Mouse (Mus musculus) spleen, postnatal 0 days (tissue): ENCODE measurements around the gene Tepsin. TPM values are rescaled to one million over a fixed set of nuclear protein-coding genes. Genes with fewer than 3 reads are reported as not detected.

ENCODE experiments used
- polyA plus RNA-seq: library from polyadenylated mRNA; unstranded; fragments of >200 nt; fragmentation: Nextera tagmentation; extraction: Ambion mirVana; gene quantifications from 2 replicates; pipeline ENCODE4 v1.2.1, GENCODE M21; 2015

Tepsin gene
- polyA plus RNA-seq = 5.5 and 7.6 TPM in 2 replicates

DNA sequence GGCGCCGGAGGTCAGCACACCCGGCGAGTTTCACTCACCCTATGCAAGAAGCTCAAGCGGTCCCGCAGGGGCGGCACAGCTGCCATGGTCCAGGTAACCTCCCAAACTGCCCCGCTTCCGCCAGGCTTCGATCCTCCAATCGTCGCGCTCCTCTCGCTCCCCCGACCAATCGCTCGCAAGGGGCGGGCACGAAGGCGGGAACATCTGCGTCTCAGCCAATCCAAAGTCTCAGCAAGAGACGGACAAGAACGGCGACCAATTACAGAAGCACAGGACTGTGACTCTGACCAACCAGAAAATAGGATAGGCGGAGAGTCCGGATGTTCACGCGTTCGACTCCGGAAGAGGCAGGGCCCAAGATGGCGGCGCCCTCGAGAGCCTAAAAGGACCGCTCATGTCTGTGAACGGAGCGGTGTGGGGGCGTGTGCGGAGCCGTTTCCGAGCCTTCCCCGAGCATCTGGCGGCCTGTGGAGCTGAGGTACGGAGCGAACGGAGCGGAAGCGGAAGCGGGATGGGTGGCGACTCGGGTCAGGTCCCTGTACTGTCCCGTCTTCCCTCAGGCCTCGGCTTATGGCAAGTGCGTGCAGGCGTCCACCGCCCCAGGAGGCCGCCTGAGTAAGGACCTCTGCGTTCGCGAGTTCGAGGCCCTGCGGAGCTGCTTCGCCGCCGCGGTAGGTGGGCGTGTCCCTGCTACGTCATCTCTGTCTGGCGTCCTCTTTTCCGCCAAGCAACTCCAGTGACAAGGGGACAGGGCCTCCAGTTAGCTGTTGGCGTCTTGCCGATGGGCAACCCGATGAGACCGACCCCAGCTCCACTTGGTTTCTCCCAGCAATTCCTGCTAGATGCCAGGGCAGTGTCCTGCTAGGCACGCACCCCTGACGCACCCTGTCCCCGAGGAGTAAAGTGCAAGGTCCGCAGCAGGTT is at the start of gene Tepsin, which contains the start of gene Ndufaf8:
TSS of gene Tepsin (minus strand) at position 144 of the 924 bp plus-strand sequence.
TSS of gene Ndufaf8 (plus strand) at position 341 of the 924 bp plus-strand sequence.

DNA sequence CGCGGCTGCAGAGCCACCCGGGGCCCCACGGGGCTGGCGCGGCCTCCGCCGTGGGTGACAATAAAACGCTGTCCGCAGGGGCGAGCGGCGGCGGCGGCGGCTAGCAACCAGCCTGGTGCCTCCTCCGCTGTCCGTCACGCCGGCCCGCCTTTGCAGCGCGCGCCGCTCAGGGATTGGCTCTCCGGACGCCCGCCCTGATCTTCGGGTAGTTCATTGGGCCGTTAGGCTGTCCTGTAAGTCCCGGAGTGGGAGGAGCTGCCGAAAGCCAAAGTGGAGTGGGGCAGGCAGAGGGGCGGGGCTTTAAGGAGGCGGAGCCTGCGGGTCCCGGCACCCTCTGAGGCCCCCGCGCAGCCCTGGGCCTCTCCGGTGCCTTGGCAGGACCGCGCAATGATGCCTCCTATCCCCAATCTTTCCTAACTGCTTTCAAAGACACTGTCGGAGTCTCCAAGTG is 11.8 kb downstream of the Tepsin start, which contains the start of gene Cep131:
TSS of gene Cep131 (minus strand) at position 126 of the 451 bp plus-strand sequence.

GRCm38 (mm10) chr11:120046553-120047191 is 51.9 kb downstream of the Tepsin start, which contains the start of gene Aatk:
Aatk (minus strand) TSS chr11:120047167.

Other genes with a start within 250 kb of the Tepsin start
- gene Chmp6, start 185.3 kb downstream of the Tepsin start, polyA plus RNA-seq = 38.4 and 45.6 TPM in 2 replicates
- gene Baiap2, start 156.0 kb downstream of the Tepsin start, polyA plus RNA-seq = 3.3 and 4.6 TPM in 2 replicates
- gene Aatk, start 51.6 kb downstream of the Tepsin start, polyA plus RNA-seq = 1.4 and 2.0 TPM in 2 replicates
- 6.4 and 8.5 TPM in 2 replicates for gene Cep131, start 11.9 kb downstream of the Tepsin start, polyA plus RNA-seq
- 77.7 and 87.8 TPM in 2 replicates for gene Ndufaf8, start 197 bp upstream of the Tepsin start, polyA plus RNA-seq
- 36.2 and 41.7 TPM in 2 replicates for gene Slc38a10, start 52.6 kb upstream of the Tepsin start, polyA plus RNA-seq
- gene Bahcc1, start 134.2 kb upstream of the Tepsin start, polyA plus RNA-seq = 2.6 and 4.8 TPM in 2 replicates
- 706 and 868 TPM in 2 replicates for gene Actg1, start 249.8 kb upstream of the Tepsin start, polyA plus RNA-seq